Mouse (Mus musculus) brain, embryonic 14.5 days (tissue): ENCODE data around the gene Ube2z.

ENCODE experiments used
- CTCF ChIP-seq: fragments of 200-500 bp; IDR thresholded peaks from 2 replicates; pipeline ENCODE4 v1.5.1; 2012; ENCODE audit warnings: inconsistent platforms, mild to moderate bottlenecking, moderate library complexity, borderline replicate concordance; ENCODE audit not compliant: insufficient read depth, insufficient read length; ENCODE audit errors: extremely low read depth
- POLR2A ChIP-seq: fragments of 200-500 bp; IDR thresholded peaks from 2 replicates; pipeline ENCODE4 v1.6.1; 2012; ENCODE audit warnings: mild to moderate bottlenecking, inconsistent platforms, borderline replicate concordance; ENCODE audit not compliant: poor library complexity, insufficient read depth, insufficient read length, severe bottlenecking; ENCODE audit errors: extremely low read depth

- TF ChIP-seq CTCF (no peak), POLR2A (no peak)
Observed at GRCm38 (mm10) chr11:96064521-96065214, 520 bp downstream of the Ube2z start.
